13 mouse cellular contexts compared by ENCODE assay signal in genomic region chr12:80136264-80136930, GRCm38 (mm10). TPM values are rescaled to one million over a fixed set of nuclear protein-coding genes. Genes with fewer than 3 reads are reported as not detected.
A peak's percentile ranks its signal among the peaks of the same experiment; 100 is the strongest.
DNase-seq lines count a peak whose midpoint lies in the region; ATAC-seq and TF ChIP-seq lines count a peak whose summit lies in the region.
"Had no signal": no experiment of that assay in that cellular context is flagged by ENCODE, and none has a peak within 500 bp of the region (broad histone marks: within the 10 kb centered on the region; RNA-seq: fewer than 3 reads in every experiment).

No protein-coding gene starts in this region.

- H3K4me1 ChIP-seq in neural tube, embryonic 13.5 days (replicated peaks) = peaks cover 12% of the 10 kb centered on the region
- H3K4me1 ChIP-seq in heart, postnatal 0 days (ENCODE audit: control insufficient read depth, insufficient read depth) = peaks cover 32% of the 10 kb centered on the region

- H3K4me3 ChIP-seq in neural tube, embryonic 13.5 days = no peak overlapping the region
- no peak overlapping the region for H3K4me3 ChIP-seq in heart, postnatal 0 days (ENCODE audit: low read depth, low read length)

- TF ChIP-seq CTCF in heart, postnatal 0 days (IDR thresholded peaks at IDR 0.05; ENCODE audit: low read depth) = no peak

- no peaks in the 10 kb centered on the region for H3K27me3 ChIP-seq in neural tube, embryonic 13.5 days
- no peaks in the 10 kb centered on the region for H3K27me3 ChIP-seq in heart, postnatal 0 days (ENCODE audit: control insufficient read depth, insufficient read depth, low read length)

- no peak overlapping the region for H3K4me2 ChIP-seq in neural tube, embryonic 13.5 days
- no peak overlapping the region for H3K4me2 ChIP-seq in heart, postnatal 0 days (ENCODE audit: low read depth, low read length)
- H3K4me2 ChIP-seq: liver, embryonic 11.5 days had no signal

- H3K9me3 ChIP-seq in neural tube, embryonic 13.5 days = no peaks in the 10 kb centered on the region
- no peaks in the 10 kb centered on the region for H3K9me3 ChIP-seq in heart, postnatal 0 days (replicated peaks; ENCODE audit: control insufficient read depth, low read length)

- peak; percentile 92 for TF ChIP-seq EP300 in heart, postnatal 0 days (IDR thresholded peaks at IDR 0.05; ENCODE audit: low read depth)

- DNase-seq in heart, adult 11 months = peak; percentile 98
- DNase-seq in heart, postnatal 25 days (ENCODE audit: low spot score) = no peak
- DNase-seq in neural tube, embryonic 10.5 days (ENCODE audit: extremely low spot score, low spot score) = no peak
- peak; percentile 87 for DNase-seq in heart, postnatal 0 days (ENCODE audit: low spot score)
- no peak for DNase-seq in kidney, postnatal 10 days
- no peak for DNase-seq in thymus, postnatal 10 days (ENCODE audit: low spot score in 2 of 2)
- DNase-seq: adrenal gland, postnatal 10 days; cerebellum, adult 18-20 months; layer of hippocampus, postnatal 36 days had no signal

- no peak overlapping the region for H3K9ac ChIP-seq in neural tube, embryonic 13.5 days
- H3K9ac ChIP-seq in heart, postnatal 0 days (replicated peaks; ENCODE audit: low read depth, low read length) = no peak overlapping the region

- WGBS in neural tube, embryonic 13.5 days = 89% methylated on average over 12 of the region's 12 CpGs
- WGBS in heart, postnatal 0 days = 15% methylated on average over 12 of the region's 12 CpGs

- intact Hi-C loops in heart, postnatal 25 days (cut with DNase I) = loop anchor here (5.0 kb wide), 1 partner anchor 389 kb away; no protein-coding TSS in a partner anchor

- H3K27ac ChIP-seq in neural tube, embryonic 13.5 days (replicated peaks) = peak overlapping the region; percentile 13; the same call in 1 of the 2 replicates
- H3K27ac ChIP-seq in heart, postnatal 0 days (ENCODE audit: low read depth) = peak overlapping the region; percentile 89

- no peaks in the 10 kb centered on the region for H3K36me3 ChIP-seq in neural tube, embryonic 13.5 days
- H3K36me3 ChIP-seq in heart, postnatal 0 days (replicated peaks; ENCODE audit: control insufficient read depth, insufficient read depth, low read length) = no peaks in the 10 kb centered on the region

- no peak for ATAC-seq in neural tube, embryonic 13.5 days (ENCODE audit: low read depth)
- ATAC-seq in heart, postnatal 0 days (ENCODE audit: insufficient read depth, low read depth) = peak; percentile 80
- no peak for ATAC-seq in activated CD4-positive, CD25-positive, alpha-beta regulatory T cell, adult 4 months
- ATAC-seq: forebrain, embryonic 16.5 days had no signal

RNA-seq across cellular contexts. Expression of gene Zfp36l1, which starts 23.6 kb away (rescaled TPM):
- 100 to 1,000 TPM in 1 of 2 experiments, 10 to 100 TPM in 1; 96.9 to 110 TPM for total RNA-seq in heart, postnatal 25 days (2021)
- polyA plus RNA-seq in neural tube, embryonic 13.5 days (2015; fragmentation: Nextera tagmentation; extraction: Ambion mirVana) = 49.6 and 57.4 TPM in 2 replicates
- 80.6 and 85.1 TPM in 2 replicates for total RNA-seq in heart, postnatal 0 days (2014; rRNA removed; ENCODE audit: low replicate concordance)
- polyA plus RNA-seq in heart, postnatal 0 days (2015; fragmentation: Nextera tagmentation; extraction: Ambion mirVana) = 60.3 and 69.6 TPM in 2 replicates
- 100 to 1,000 TPM; 109 to 180 TPM for polyA plus RNA-seq in activated CD4-positive, CD25-positive, alpha-beta regulatory T cell, adult 4 months (2017; shearing (Covaris generic))

Comparison
In these comparisons a context has a peak if more than half of its experiments do, and no peak if none do; other contexts are left out.
1. DNase-seq: peak in heart, adult 11 months (single experiment) and heart, postnatal 0 days (single experiment); none in heart, postnatal 25 days (single experiment), neural tube, embryonic 10.5 days (single experiment), kidney, postnatal 10 days (single experiment) and thymus, postnatal 10 days (0 of 2).